Mouse (Mus musculus): Measurements from ENCODE around the gene Bcl2l13. TPM values are rescaled to one million over a fixed set of nuclear protein-coding genes. Genes with fewer than 3 reads are reported as not detected.

The Bcl2l13 gene
- polyA plus RNA-seq (2016; fragmentation: Nextera tagmentation; extraction: Ambion mirVana), result 45.7 and 47.3 TPM in 2 replicates

DNA sequence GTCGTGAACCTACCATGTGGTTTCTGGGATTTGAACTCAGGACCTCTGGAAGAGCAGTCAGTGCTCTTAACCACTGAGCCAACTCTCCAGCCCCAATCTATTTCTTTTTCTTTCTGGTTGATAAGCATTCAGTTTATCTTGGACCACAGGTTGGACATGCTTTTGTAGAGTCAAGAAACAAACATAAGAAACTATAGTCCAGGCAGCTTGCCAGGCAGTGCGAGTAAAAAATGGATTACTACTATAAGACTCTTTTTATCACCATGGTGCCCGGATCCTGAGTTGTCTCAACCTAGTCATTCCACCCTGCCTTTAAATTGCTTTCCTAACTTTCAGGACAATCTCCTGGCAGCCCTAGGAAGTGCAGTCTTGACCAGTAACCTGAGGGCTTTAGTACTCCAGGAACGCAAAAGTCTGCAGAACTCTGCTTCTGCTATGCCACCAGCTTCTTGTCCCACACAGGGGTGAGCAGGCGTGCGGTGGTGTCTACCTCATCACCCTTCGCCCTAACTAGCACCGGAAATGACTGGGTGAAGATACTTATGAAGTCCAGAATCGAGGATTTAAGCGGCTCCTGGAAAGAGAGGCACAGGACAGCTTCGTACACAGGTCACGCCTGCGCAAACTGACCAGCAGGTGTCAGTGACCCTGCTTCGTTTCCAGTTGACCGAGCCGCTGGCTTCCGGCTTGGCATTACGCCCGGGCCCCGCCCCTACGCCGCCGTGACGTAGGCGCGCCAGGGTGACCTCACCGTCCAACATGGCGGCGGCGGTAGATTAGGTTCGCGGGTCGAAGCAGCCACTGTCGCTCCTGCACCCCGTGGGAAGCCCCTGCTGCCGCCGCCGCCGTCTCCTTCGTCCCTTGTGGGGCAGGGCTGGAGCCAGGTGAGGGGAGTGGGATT is at the start of gene Bcl2l13:
Gene Bcl2l13, plus strand, starts transcription at position 739 of the 901 bp plus-strand sequence.
- Histone ChIP-seq H3K9me3 (0 out of 2 replicates have a peak, but pooled peaks cover 2% of the 10 kb centered on the region), H3K4me3 (peak within 1 kb of the TSS; percentile 87), H3K27ac (replicated peaks) (peak within 1 kb of the TSS; percentile 96), H3K9ac (replicated peaks) (peak within 1 kb of the TSS; percentile 89), H3K4me1 (peaks cover 9% of the 10 kb centered on the region), H3K27me3 (no peaks in the 10 kb centered on the region), H3K36me3 (0 out of 2 replicates have a peak, but pooled peaks cover 3% of the 10 kb centered on the region), H3K4me2 (replicated peaks) (peak within 1 kb of the TSS; percentile 77)
- peak; percentile 96 for ATAC-seq (ENCODE audit: low FRiP score, low read depth)
- 5% methylated on average over 40 of the region's 40 CpGs for WGBS

DNA sequence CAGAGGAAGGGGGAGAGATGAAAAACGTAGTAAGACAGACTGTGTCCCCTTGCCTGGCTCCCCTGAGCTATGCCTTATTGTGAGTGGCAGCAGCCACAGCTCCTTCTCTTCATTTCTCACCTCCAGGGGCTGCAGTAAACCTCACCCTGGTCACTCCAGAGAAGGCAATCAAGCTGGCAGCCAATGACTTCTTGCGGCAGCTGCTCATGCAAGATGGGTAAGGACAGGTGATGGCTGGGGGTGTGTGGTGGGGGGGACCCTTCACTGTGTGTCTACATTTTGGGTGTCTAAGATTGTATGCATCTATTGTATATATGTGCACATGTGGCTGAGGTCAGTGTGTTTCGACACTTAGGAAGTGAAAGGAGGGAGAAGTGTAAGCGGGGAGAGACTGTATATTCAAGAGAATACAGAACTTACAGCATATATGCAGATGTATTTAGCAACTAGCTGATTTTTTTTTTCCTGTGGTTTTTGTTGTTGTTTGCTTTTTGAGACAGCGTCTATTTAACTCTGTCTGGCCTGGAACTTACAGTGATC is 47.9 kb upstream of the Bcl2l13 start:
- Histone ChIP-seq H3K4me1 (peaks cover 7% of the 10 kb centered on the region), H3K9ac (replicated peaks) (no peak overlapping the region), H3K27ac (replicated peaks) (no peak overlapping the region), H3K36me3 (peaks cover 18% of the 10 kb centered on the region), H3K27me3 (no peaks in the 10 kb centered on the region), H3K9me3 (no peaks in the 10 kb centered on the region), H3K4me2 (replicated peaks) (no peak overlapping the region), H3K4me3 (no peak overlapping the region)
- 86% methylated on average over 5 of the region's 5 CpGs for WGBS
- no peak for ATAC-seq (ENCODE audit: low FRiP score, low read depth)

DNA sequence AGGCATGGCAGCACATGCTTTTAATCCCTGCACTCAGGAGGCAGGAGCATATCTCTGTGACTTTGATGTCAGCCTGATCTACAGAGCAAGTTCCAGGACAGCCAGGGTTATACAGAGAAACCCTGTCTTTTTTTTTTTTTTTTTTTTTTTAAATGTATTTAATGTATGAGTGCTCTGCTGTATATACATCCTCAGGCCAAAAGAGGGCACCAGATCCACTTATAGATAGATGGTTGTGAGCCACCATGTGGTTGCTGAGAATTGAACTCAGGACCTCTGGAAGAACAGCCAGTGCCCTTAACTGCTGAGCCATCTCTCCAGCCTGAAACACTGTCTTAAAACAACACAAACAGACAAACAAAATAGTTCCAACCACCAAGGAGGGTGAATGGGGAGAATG is 47.1 kb upstream of the Bcl2l13 start:
- H3K4me2 ChIP-seq (replicated peaks), result no peak overlapping the region

DNA sequence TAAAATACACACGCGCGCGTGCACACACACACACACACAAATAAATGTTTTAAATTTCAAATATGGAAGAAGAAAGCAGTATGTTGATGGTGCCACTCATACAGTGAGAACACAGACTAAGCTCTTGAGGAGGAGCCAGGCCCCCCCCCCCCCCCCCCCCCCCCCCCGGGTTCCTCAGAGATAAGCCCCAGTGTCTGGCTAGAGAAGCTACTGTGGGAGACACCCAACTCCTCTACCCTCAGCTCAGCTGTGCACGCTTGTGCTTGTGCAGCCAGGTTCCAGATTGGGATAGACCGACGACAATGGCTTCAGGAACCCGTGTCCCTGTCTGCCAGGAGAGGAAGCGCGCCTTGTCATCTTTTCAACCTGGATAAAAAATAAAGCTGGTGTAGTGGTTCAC is 45.9 kb upstream of the Bcl2l13 start:
- H3K4me3 ChIP-seq, result no peak overlapping the region
- no peaks in the 10 kb centered on the region for H3K9me3 ChIP-seq
- WGBS, result 95% methylated on average over 10 of the region's 11 CpGs
- H3K36me3 ChIP-seq, result peaks cover 38% of the 10 kb centered on the region
- H3K4me2 ChIP-seq (replicated peaks), result no peak overlapping the region
- no peak overlapping the region for H3K27ac ChIP-seq (replicated peaks)
- ATAC-seq (ENCODE audit: low FRiP score, low read depth), result no peak
- no peak overlapping the region for H3K9ac ChIP-seq (replicated peaks)
- no peaks in the 10 kb centered on the region for H3K27me3 ChIP-seq
- H3K4me1 ChIP-seq, result no peaks in the 10 kb centered on the region

More for the DNA sequence above, 47.1 kb upstream of the Bcl2l13 start:
- H3K27me3 ChIP-seq, result no peaks in the 10 kb centered on the region
- H3K36me3 ChIP-seq, result peaks cover 26% of the 10 kb centered on the region
- H3K9ac ChIP-seq (replicated peaks), result no peak overlapping the region
- H3K9me3 ChIP-seq, result no peaks in the 10 kb centered on the region
- H3K4me3 ChIP-seq, result no peak overlapping the region
- ATAC-seq (ENCODE audit: low FRiP score, low read depth), result no peak
- H3K4me1 ChIP-seq, result peaks cover 7% of the 10 kb centered on the region
- no peak overlapping the region; the same call in 1 of the 2 replicates for H3K27ac ChIP-seq (replicated peaks)

DNA sequence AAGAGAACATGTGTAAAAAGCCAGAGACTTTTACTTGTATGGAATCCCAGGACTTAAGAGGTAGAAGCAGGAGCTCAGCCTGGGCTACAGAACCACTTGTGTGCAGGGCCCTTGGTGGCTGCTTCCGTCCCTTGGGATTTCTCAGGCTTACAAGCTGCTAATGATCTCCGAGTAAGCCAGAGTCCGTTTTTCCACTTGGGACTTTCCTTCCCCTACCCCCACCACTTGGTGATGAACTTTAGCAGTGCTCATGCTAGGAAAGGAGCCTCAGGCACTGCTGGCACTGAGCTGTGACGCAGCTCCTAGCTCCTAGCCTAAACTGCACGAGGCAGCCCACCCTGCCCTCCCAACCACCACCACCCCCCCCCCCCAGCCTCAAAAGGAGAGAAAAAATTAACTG is 45.3 kb upstream of the Bcl2l13 start:
- no peak for ATAC-seq (ENCODE audit: low FRiP score, low read depth)
- Histone ChIP-seq H3K27me3 (no peaks in the 10 kb centered on the region), H3K4me3 (no peak overlapping the region), H3K9me3 (no peaks in the 10 kb centered on the region), H3K36me3 (peaks cover 44% of the 10 kb centered on the region), H3K4me2 (replicated peaks) (no peak overlapping the region), H3K27ac (replicated peaks) (no peak overlapping the region), H3K9ac (replicated peaks) (no peak overlapping the region), H3K4me1 (no peaks in the 10 kb centered on the region)
- WGBS, result 76% methylated on average over 5 of the region's 5 CpGs

DNA sequence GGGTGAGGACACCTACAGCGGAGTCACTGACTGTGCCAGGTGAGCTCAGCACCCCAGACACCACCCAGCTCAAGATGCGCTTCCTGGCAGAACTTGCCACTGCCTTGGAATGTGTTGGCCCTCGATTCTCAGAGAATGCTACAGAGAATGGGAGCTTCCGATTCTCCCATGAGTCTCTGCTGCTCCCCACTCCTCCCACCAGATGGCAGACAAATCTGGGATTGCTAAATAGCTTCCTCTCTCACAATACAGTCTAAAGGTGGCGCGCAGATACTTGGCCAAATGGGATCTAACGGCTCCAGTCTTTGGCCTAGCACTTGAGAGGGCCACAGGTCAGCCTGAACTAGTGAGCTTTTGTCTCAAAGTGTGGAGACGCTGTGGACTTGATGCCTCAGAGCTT is 43.1 kb upstream of the Bcl2l13 start:
- H3K9me3 ChIP-seq, result no peaks in the 10 kb centered on the region
- ATAC-seq (ENCODE audit: low FRiP score, low read depth), result no peak
- H3K36me3 ChIP-seq, result peaks cover 66% of the 10 kb centered on the region
- H3K27me3 ChIP-seq, result no peaks in the 10 kb centered on the region
- H3K9ac ChIP-seq (replicated peaks), result no peak overlapping the region
- no peak overlapping the region for H3K4me3 ChIP-seq
- no peak overlapping the region for H3K27ac ChIP-seq (replicated peaks)
- H3K4me1 ChIP-seq, result no peaks in the 10 kb centered on the region
- 86% methylated on average over 8 of the region's 8 CpGs for WGBS
- H3K4me2 ChIP-seq (replicated peaks), result no peak overlapping the region

DNA sequence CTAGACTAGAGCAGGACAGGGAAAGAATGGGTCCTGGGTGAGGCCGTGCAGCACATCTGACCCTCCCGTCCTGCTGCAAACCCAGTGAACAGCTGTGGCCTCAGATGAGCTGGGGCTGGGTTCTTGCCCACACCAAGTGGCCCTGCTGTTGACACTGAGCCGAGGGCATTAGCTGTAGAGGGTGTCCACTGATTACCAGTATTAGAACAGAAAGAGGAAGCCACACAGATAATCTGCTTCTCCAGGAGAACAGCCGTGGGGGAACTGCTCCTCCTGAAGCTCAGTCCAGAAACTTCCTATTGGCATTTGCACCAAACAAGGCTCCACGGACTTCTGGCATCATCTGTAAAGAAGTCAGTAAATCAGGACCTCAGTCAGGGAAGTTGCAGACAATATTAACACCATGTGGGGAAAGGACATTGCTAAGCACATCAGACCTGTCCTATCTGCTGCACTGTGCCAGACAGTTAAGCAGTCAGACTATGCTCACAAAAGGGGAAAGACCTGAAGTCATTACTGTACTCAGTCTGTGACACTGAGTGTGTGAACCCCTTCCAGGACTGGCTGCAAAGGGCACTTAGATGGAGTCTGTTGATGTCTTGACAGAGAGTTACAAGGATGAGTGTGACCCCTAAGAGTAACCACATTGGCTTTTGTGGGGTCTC is 40.5 kb upstream of the Bcl2l13 start:
- Histone ChIP-seq H3K4me3 (no peak overlapping the region), H3K9ac (replicated peaks) (no peak overlapping the region), H3K36me3 (peaks cover 89% of the 10 kb centered on the region), H3K9me3 (no peaks in the 10 kb centered on the region), H3K4me1 (no peaks in the 10 kb centered on the region), H3K27me3 (no peaks in the 10 kb centered on the region), H3K4me2 (replicated peaks) (no peak overlapping the region), H3K27ac (replicated peaks) (no peak overlapping the region)
- 89% methylated on average over 5 of the region's 5 CpGs for WGBS
- no peak for ATAC-seq (ENCODE audit: low FRiP score, low read depth)

DNA sequence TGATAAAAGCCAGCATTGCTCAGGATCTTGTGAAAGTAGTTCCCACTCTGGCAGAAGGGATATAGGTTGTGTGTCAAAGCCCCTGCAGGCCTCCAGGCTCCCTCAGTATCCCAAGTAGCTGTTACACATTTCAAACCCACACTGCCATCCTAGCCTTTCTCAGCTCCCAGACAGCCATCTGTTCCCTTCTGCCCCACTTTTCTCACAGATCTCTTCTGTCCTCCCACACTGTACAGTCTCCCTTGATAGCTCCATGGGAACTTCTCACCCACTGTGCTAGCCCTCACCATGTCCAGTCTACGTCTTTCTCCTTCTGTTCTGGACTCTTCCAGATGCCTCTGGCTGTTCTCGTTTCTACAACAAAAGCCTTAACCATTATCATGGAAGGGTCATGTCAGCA is 39.9 kb upstream of the Bcl2l13 start:
- peaks cover 94% of the 10 kb centered on the region for H3K36me3 ChIP-seq
- no peak overlapping the region for H3K9ac ChIP-seq (replicated peaks)
- no peak overlapping the region for H3K4me2 ChIP-seq (replicated peaks)
- ATAC-seq (ENCODE audit: low FRiP score, low read depth), result no peak
- 89% methylated on average over 2 of the region's 2 CpGs for WGBS
- no peaks in the 10 kb centered on the region for H3K27me3 ChIP-seq
- H3K4me1 ChIP-seq, result no peaks in the 10 kb centered on the region
- no peaks in the 10 kb centered on the region for H3K9me3 ChIP-seq
- H3K27ac ChIP-seq (replicated peaks), result no peak overlapping the region
- H3K4me3 ChIP-seq, result no peak overlapping the region

DNA sequence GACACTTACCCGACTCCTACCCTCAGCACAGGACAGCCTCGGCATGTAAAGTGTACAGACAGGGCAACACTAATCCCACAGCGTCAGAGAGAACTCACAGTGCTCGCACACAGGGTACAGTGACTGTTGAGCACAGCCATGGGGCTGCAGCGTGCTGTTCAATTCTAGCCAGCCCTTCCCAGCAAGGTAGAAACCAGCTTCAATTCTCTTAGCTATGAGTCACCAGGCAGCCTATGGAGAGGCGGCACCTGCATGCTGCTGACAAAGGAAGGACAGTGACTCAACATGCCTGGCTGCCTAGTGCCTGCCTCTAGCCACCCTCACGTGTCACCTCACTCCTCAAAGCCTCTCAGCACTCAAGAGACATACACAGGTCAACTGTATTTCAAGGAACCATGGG is 38.0 kb upstream of the Bcl2l13 start:
- Histone ChIP-seq H3K4me2 (replicated peaks) (no peak overlapping the region), H3K36me3 (peaks cover 99% of the 10 kb centered on the region), H3K9me3 (no peaks in the 10 kb centered on the region), H3K27me3 (no peaks in the 10 kb centered on the region), H3K27ac (replicated peaks) (no peak overlapping the region), H3K9ac (replicated peaks) (no peak overlapping the region), H3K4me3 (no peak overlapping the region), H3K4me1 (no peaks in the 10 kb centered on the region)
- no peak for ATAC-seq (ENCODE audit: low FRiP score, low read depth)
- WGBS, result 93% methylated on average over 7 of the region's 7 CpGs

DNA sequence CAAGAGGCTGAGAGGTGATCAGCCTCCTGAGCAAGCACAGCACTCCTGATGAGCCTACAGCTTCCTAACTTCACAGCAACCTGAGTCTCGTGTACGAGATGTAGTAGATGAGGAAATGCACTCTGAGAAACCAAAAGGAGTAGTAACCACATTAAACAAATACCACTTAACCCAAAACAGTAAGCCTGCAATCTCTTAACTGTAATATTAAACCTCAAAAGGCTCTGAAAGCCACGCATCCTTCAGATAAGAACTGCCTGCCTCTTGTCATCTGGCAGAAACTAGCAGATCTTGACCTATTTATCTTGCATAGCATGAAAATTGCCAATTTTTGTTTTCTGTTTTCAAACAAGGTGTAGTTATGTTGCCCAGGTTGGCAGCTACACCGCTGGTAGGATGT is 37.1 kb upstream of the Bcl2l13 start:
- H3K27ac ChIP-seq (replicated peaks), result no peak overlapping the region
- ATAC-seq (ENCODE audit: low FRiP score, low read depth), result no peak
- 93% methylated on average over 4 of the region's 4 CpGs for WGBS
- H3K4me3 ChIP-seq, result no peak overlapping the region
- H3K4me2 ChIP-seq (replicated peaks), result no peak overlapping the region
- H3K9ac ChIP-seq (replicated peaks), result no peak overlapping the region
- no peaks in the 10 kb centered on the region for H3K27me3 ChIP-seq
- H3K9me3 ChIP-seq, result no peaks in the 10 kb centered on the region
- no peaks in the 10 kb centered on the region for H3K4me1 ChIP-seq
- peaks cover 99% of the 10 kb centered on the region for H3K36me3 ChIP-seq

DNA sequence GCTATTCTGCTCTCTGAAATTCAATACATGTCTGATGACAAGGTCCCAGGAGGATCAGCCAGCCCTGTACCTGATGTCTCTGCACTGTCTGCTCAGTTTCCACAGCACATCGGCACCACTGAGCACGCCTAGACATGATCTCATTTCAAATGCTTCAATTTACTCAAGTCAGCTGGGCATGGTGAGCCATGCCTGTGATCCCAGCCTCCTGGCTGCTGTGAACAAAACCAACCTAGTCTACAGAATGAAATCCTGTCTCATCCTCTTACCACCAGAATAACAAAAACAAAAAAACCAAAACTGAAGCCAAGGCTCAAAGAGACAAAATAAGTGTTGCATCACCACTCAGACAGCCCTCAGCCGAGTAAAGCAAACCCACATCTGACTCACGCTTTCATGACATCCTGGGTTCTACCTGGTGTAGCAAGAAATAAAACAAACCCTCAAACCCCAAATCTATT is 36.4 kb upstream of the Bcl2l13 start:
- Histone ChIP-seq H3K36me3 (peaks cover 99% of the 10 kb centered on the region), H3K4me2 (replicated peaks) (no peak overlapping the region), H3K4me3 (no peak overlapping the region), H3K27me3 (no peaks in the 10 kb centered on the region), H3K27ac (replicated peaks) (no peak overlapping the region), H3K4me1 (no peaks in the 10 kb centered on the region), H3K9me3 (no peaks in the 10 kb centered on the region), H3K9ac (replicated peaks) (no peak overlapping the region)
- WGBS, result 95% methylated on average over 4 of the region's 4 CpGs
- no peak for ATAC-seq (ENCODE audit: low FRiP score, low read depth)
